Mouse (Mus musculus): ENCODE measurements around the gene Gramd4. TPM values are rescaled to one million over a fixed set of nuclear protein-coding genes. Genes with fewer than 3 reads are reported as not detected.

Gramd4 gene
- total and polyA plus RNA-seq, 3 experiments = 0.17 to 0.66 (median 0.56) TPM

DNA sequence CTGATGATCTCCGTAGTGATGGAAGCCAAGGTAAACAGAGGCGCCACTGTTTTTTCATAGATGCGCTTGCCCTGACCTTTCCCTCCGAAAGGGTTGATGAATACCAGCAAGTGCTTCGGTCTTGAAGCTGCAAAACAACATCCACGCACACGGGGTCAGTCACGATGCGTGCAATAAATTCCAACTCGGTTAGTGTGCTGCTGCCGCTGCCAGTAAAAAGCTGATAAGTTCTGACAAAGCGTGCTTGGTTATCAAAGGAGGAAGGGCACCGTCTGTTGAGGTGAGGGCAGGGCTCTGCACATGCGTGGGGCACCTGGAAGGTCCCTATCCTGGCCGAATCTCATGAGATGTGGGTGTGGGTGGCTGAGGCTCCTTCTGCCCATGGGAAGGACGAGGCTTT, 101.6 kb downstream of the Gramd4 start:
- TF ChIP-seq TCF12 (IDR thresholded peaks at IDR 0.05; ENCODE audit: low read depth, low read length) = no peak
- no peak for TF ChIP-seq JUND (conservative IDR thresholded peaks at IDR 0.05; ENCODE audit: low read depth, low read length)
- TF ChIP-seq POLR2A (IDR thresholded peaks at IDR 0.05; ENCODE audit: low read depth, low read length) = no peak
- peak in 1 of 2 experiments; percentile 32; a peak in 2 of 4 replicates for TF ChIP-seq CTCF (conservative IDR thresholded peaks at IDR 0.05 in 1 of 2, IDR thresholded peaks at IDR 0.05 in 1 of 2; ENCODE audit: low read depth in 2 of 2, low read length in 2 of 2)
- TF ChIP-seq MEF2A (IDR thresholded peaks at IDR 0.05; ENCODE audit: borderline replicate concordance, low read depth, low read length) = no peak
- TF ChIP-seq RAD21 (IDR thresholded peaks at IDR 0.05; ENCODE audit: low read depth, low read length) = peak; percentile 18
- TF ChIP-seq USF2 (conservative IDR thresholded peaks at IDR 0.05; ENCODE audit: low read depth, low read length) = no peak
- TF ChIP-seq MAX (IDR thresholded peaks at IDR 0.05; ENCODE audit: low read length) = no peak
- Histone ChIP-seq H3K4me2 (ENCODE audit: insufficient read depth, low read depth, poor library complexity, severe bottlenecking) (no peak overlapping the region), H3K9ac (ENCODE audit: insufficient read depth, low read depth) (no peak overlapping the region), H3K9me3 (replicated peaks; ENCODE audit: low read length) (peaks cover 4% of the 10 kb centered on the region), H3K79me2 (replicated peaks; ENCODE audit: control insufficient read depth, extremely low read depth, insufficient read depth, poor library complexity, severe bottlenecking) (no peaks in the 10 kb centered on the region), H3K27me3 (replicated peaks) (no peaks in the 10 kb centered on the region), H3K4me3 (replicated peaks in 1 of 3; ENCODE audit: low read depth in 2 of 3, low read length in 2 of 3, poor library complexity in 1 of 3) (no peak overlapping the region), H3K27ac (ENCODE audit: insufficient read depth, low read depth) (no peak overlapping the region), H3K36me3 (replicated peaks in 1 of 2; ENCODE audit: control insufficient read depth in 1 of 2, insufficient read depth in 1 of 2, low read length in 1 of 2) (peaks cover 11 to 24% of the 10 kb centered on the region in 2 experiments), H3K4me1 (ENCODE audit: control insufficient read depth in 1 of 2, insufficient read depth in 2 of 2) (peaks cover 0 to 3% of the 10 kb centered on the region in 2 experiments; a peak in 1 of 4 replicates)
- no peak for DNase-seq (ENCODE audit: extremely low read depth)
- dilution Hi-C loops (cut with MboI; ENCODE audit: extremely low pct_ligation_motif_present, extremely low pct_unique_long_range_greater_than_20kb, low sequenced_read_pairs) (no loop called here), in situ Hi-C loops (cut with MboI; ENCODE audit: low pct_ligation_motif_present, low pct_unique_long_range_greater_than_20kb, low sequenced_read_pairs) (no loop called here)

DNA sequence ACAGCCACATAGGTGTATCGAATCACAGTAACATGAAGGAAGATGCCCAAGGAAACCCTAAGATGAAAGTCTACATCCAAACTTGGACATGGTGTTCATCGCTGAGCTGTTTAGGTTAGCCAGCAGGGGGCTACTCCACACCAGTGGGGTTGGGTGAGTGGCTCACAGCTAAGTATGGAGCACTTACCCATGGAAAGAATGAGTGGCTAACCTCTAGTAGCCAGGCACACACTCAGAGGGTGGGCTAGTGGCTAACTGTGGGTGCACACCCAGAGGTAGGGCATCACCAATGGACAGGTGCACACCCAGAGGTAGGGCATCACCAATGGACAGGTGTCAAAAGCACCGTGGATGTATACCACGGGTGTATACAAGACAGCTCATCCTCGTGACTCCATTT, 102.2 kb downstream of the Gramd4 start:
- H3K79me2 ChIP-seq (replicated peaks; ENCODE audit: control insufficient read depth, extremely low read depth, insufficient read depth, poor library complexity, severe bottlenecking) = no peaks in the 10 kb centered on the region
- H3K4me2 ChIP-seq (ENCODE audit: insufficient read depth, low read depth, poor library complexity, severe bottlenecking) = no peak overlapping the region
- dilution Hi-C loops (cut with MboI; ENCODE audit: extremely low pct_ligation_motif_present, extremely low pct_unique_long_range_greater_than_20kb, low sequenced_read_pairs) (no loop called here), in situ Hi-C loops (cut with MboI; ENCODE audit: low pct_ligation_motif_present, low pct_unique_long_range_greater_than_20kb, low sequenced_read_pairs) (loop anchor here (10.0 kb wide), 1 partner anchor 55 kb away; the partner anchor contains the start of gene Tbc1d22a)
- no peak overlapping the region for H3K27ac ChIP-seq (ENCODE audit: insufficient read depth, low read depth)
- peaks cover 0 to 3% of the 10 kb centered on the region in 2 experiments; a peak in 1 of 4 replicates for H3K4me1 ChIP-seq (ENCODE audit: control insufficient read depth in 1 of 2, insufficient read depth in 2 of 2)
- H3K27me3 ChIP-seq (replicated peaks) = peaks cover under 1% of the 10 kb centered on the region
- no peak overlapping the region for H3K4me3 ChIP-seq (replicated peaks in 1 of 3; ENCODE audit: low read depth in 2 of 3, low read length in 2 of 3, poor library complexity in 1 of 3)
- H3K36me3 ChIP-seq (replicated peaks in 1 of 2; ENCODE audit: control insufficient read depth in 1 of 2, insufficient read depth in 1 of 2, low read length in 1 of 2) = peaks cover 8 to 20% of the 10 kb centered on the region in 2 experiments
- no peak for TF ChIP-seq GABPA (IDR thresholded peaks at IDR 0.05; ENCODE audit: insufficient replicate concordance, low read depth, low read length)
- no peak for TF ChIP-seq POLR2AphosphoS2 (IDR thresholded peaks at IDR 0.05; ENCODE audit: low read depth, low read length)
- no peak for TF ChIP-seq SIN3A (IDR thresholded peaks at IDR 0.05; ENCODE audit: low read length)
- TF ChIP-seq MXI1 (IDR thresholded peaks at IDR 0.05; ENCODE audit: low read depth, low read length) = no peak
- TF ChIP-seq MYC (IDR thresholded peaks at IDR 0.05; ENCODE audit: low read depth, low read length) = no peak
- TF ChIP-seq JUND (conservative IDR thresholded peaks at IDR 0.05; ENCODE audit: low read depth, low read length) = peak; percentile 71
- TF ChIP-seq SMC3 (IDR thresholded peaks at IDR 0.05; ENCODE audit: low read depth, low read length) = peak; percentile 77
- no peak for TF ChIP-seq ZC3H11A (IDR thresholded peaks at IDR 0.05; ENCODE audit: low read depth, low read length)
- TF ChIP-seq ZKSCAN1 (IDR thresholded peaks at IDR 0.05; ENCODE audit: borderline replicate concordance, low read depth, low read length) = no peak
- no peak for TF ChIP-seq PAX5 (IDR thresholded peaks at IDR 0.05; ENCODE audit: low read length)
- TF ChIP-seq CTCF (conservative IDR thresholded peaks at IDR 0.05 in 1 of 2, IDR thresholded peaks at IDR 0.05 in 1 of 2; ENCODE audit: low read depth in 2 of 2, low read length in 2 of 2) = peak in 1 of 2 experiments; percentile 70; a peak in 3 of 4 replicates
- TF ChIP-seq USF1 (IDR thresholded peaks at IDR 0.05; ENCODE audit: low read depth, low read length) = no peak
- no peak for TF ChIP-seq CHD1 (IDR thresholded peaks at IDR 0.05; ENCODE audit: low read depth, low read length)
- TF ChIP-seq ELF1 (IDR thresholded peaks at IDR 0.05; ENCODE audit: low read depth, low read length) = no peak
- no peak for TF ChIP-seq ZMIZ1 (IDR thresholded peaks at IDR 0.05; ENCODE audit: low read depth, low read length)
- no peak for TF ChIP-seq ZNF384 (IDR thresholded peaks at IDR 0.05; ENCODE audit: low read depth, low read length)
- TF ChIP-seq JUN (IDR thresholded peaks at IDR 0.05; ENCODE audit: insufficient read depth, low read depth, low read length) = peak; percentile 37; the same call in 1 of the 2 replicates
- no peak for TF ChIP-seq CHD2 (IDR thresholded peaks at IDR 0.05; ENCODE audit: low read length)
- TF ChIP-seq RAD21 (IDR thresholded peaks at IDR 0.05; ENCODE audit: low read depth, low read length) = peak; percentile 52
- no peak for TF ChIP-seq TBP (conservative IDR thresholded peaks at IDR 0.05; ENCODE audit: low read depth, low read length)
- TF ChIP-seq HCFC1 (IDR thresholded peaks at IDR 0.05; ENCODE audit: low read depth, low read length) = no peak
- TF ChIP-seq ETS1 (conservative IDR thresholded peaks at IDR 0.05; ENCODE audit: low read depth, low read length) = no peak
- TF ChIP-seq TCF12 (IDR thresholded peaks at IDR 0.05; ENCODE audit: low read depth, low read length) = no peak
- 0 out of 2 replicates have a peak, but pooled peaks have one; percentile 32 for TF ChIP-seq MAZ (IDR thresholded peaks at IDR 0.05; ENCODE audit: low read depth, low read length)
- TF ChIP-seq UBTF (IDR thresholded peaks at IDR 0.05; ENCODE audit: low read depth, low read length) = no peak
- H3K9me3 ChIP-seq (replicated peaks; ENCODE audit: low read length) = peaks cover 4% of the 10 kb centered on the region
- H3K9ac ChIP-seq (ENCODE audit: insufficient read depth, low read depth) = no peak overlapping the region
- no peak for DNase-seq (ENCODE audit: extremely low read depth)
